Mouse (Mus musculus): ENCODE data around the gene Gm47841. TPM values are rescaled to one million over a fixed set of nuclear protein-coding genes. Genes with fewer than 3 reads are reported as not detected.
A peak's percentile ranks its signal among the peaks of the same experiment; 100 is the strongest.

Gm47841 gene
- total RNA-seq (2017): not detected in 3 replicates

- ATAC-seq (replicated peaks; ENCODE audit: insufficient number of reproducible peaks, low FRiP score, low TSS enrichment, poor library complexity, severe bottlenecking): no peak
Measured at GRCm38 (mm10) chr15:101047194-101047555, at the start of gene Gm47841. Gene Gm47841 (minus strand): TSS chr15:101047397.

- no peak for ATAC-seq (replicated peaks; ENCODE audit: insufficient number of reproducible peaks, low FRiP score, low TSS enrichment, poor library complexity, severe bottlenecking)
Measured at GRCm38 (mm10) chr15:101095392-101095791, 48.2 kb upstream of the Gm47841 start.

GRCm38 (mm10) chr15:101094979-101095378 is 47.8 kb upstream of the Gm47841 start:
- no peak for ATAC-seq (replicated peaks; ENCODE audit: insufficient number of reproducible peaks, low FRiP score, low TSS enrichment, poor library complexity, severe bottlenecking)

- no peak for ATAC-seq (replicated peaks; ENCODE audit: insufficient number of reproducible peaks, low FRiP score, low TSS enrichment, poor library complexity, severe bottlenecking)
Measured at GRCm38 (mm10) chr15:101093988-101094387, 46.8 kb upstream of the Gm47841 start.

- no peak for ATAC-seq (replicated peaks; ENCODE audit: insufficient number of reproducible peaks, low FRiP score, low TSS enrichment, poor library complexity, severe bottlenecking)
Measured at GRCm38 (mm10) chr15:101092829-101093648, 45.8 kb upstream of the Gm47841 start.

- ATAC-seq (replicated peaks; ENCODE audit: insufficient number of reproducible peaks, low FRiP score, low TSS enrichment, poor library complexity, severe bottlenecking): no peak
Measured at GRCm38 (mm10) chr15:101092121-101092828, 45.1 kb upstream of the Gm47841 start.

GRCm38 (mm10) chr15:101091551-101091950 is 44.4 kb upstream of the Gm47841 start:
- no peak for ATAC-seq (replicated peaks; ENCODE audit: insufficient number of reproducible peaks, low FRiP score, low TSS enrichment, poor library complexity, severe bottlenecking)

- no peak for ATAC-seq (replicated peaks; ENCODE audit: insufficient number of reproducible peaks, low FRiP score, low TSS enrichment, poor library complexity, severe bottlenecking)
Measured at GRCm38 (mm10) chr15:101088291-101088690, 41.1 kb upstream of the Gm47841 start.

- no peak for ATAC-seq (replicated peaks; ENCODE audit: insufficient number of reproducible peaks, low FRiP score, low TSS enrichment, poor library complexity, severe bottlenecking)
Measured at GRCm38 (mm10) chr15:101086956-101087355, 39.8 kb upstream of the Gm47841 start.

- no peak for ATAC-seq (replicated peaks; ENCODE audit: insufficient number of reproducible peaks, low FRiP score, low TSS enrichment, poor library complexity, severe bottlenecking)
Measured at GRCm38 (mm10) chr15:101086451-101086850, 39.3 kb upstream of the Gm47841 start.

- ATAC-seq (replicated peaks; ENCODE audit: insufficient number of reproducible peaks, low FRiP score, low TSS enrichment, poor library complexity, severe bottlenecking): no peak
Measured at GRCm38 (mm10) chr15:101084499-101084898, 37.3 kb upstream of the Gm47841 start.

GRCm38 (mm10) chr15:101082236-101082635 is 35.0 kb upstream of the Gm47841 start:
- no peak for ATAC-seq (replicated peaks; ENCODE audit: insufficient number of reproducible peaks, low FRiP score, low TSS enrichment, poor library complexity, severe bottlenecking)

GRCm38 (mm10) chr15:101081035-101081548 is 33.9 kb upstream of the Gm47841 start:
- no peak for ATAC-seq (replicated peaks; ENCODE audit: insufficient number of reproducible peaks, low FRiP score, low TSS enrichment, poor library complexity, severe bottlenecking)

- no peak for ATAC-seq (replicated peaks; ENCODE audit: insufficient number of reproducible peaks, low FRiP score, low TSS enrichment, poor library complexity, severe bottlenecking)
Measured at GRCm38 (mm10) chr15:101080031-101080520, 32.9 kb upstream of the Gm47841 start.

- peak; percentile 47; the same call in 1 of the 2 replicates for ATAC-seq (replicated peaks; ENCODE audit: insufficient number of reproducible peaks, low FRiP score, low TSS enrichment, poor library complexity, severe bottlenecking)
Measured at GRCm38 (mm10) chr15:101078731-101079156, 31.5 kb upstream of the Gm47841 start.

GRCm38 (mm10) chr15:101077813-101078730 is 30.9 kb upstream of the Gm47841 start, which contains the start of gene Fignl2:
Gene Fignl2 (minus strand): TSS chr15:101078567.
- ATAC-seq (replicated peaks; ENCODE audit: insufficient number of reproducible peaks, low FRiP score, low TSS enrichment, poor library complexity, severe bottlenecking): no peak

- ATAC-seq (replicated peaks; ENCODE audit: insufficient number of reproducible peaks, low FRiP score, low TSS enrichment, poor library complexity, severe bottlenecking): no peak
Measured at GRCm38 (mm10) chr15:101077001-101077812, 30.0 kb upstream of the Gm47841 start.

All from monocyte, adult 5-6 weeks (primary cell).